ENCODE assay signal across 12 mouse cellular contexts in genomic region chr1:152414451-152414850, GRCm38 (mm10). TPM values are rescaled to one million over a fixed set of nuclear protein-coding genes. Genes with fewer than 3 reads are reported as not detected.
DNase-seq lines count a peak whose midpoint lies in the region; ATAC-seq and TF ChIP-seq lines count a peak whose summit lies in the region.
"Had no signal": no experiment of that assay in that cellular context is flagged by ENCODE, and none has a peak within 500 bp of the region (broad histone marks: within the 10 kb centered on the region; RNA-seq: fewer than 3 reads in every experiment).

No protein-coding gene starts in this region.

- no peak for TF ChIP-seq CTCF in stomach, postnatal 0 days (IDR thresholded peaks at IDR 0.05; ENCODE audit: low read depth)

- 69% methylated on average over 10 of the region's 10 CpGs for WGBS in forebrain, embryonic 14.5 days
- WGBS in forebrain, embryonic 11.5 days, result 85% methylated on average over 10 of the region's 10 CpGs
- 67% methylated on average over 10 of the region's 10 CpGs for WGBS in stomach, postnatal 0 days

- H3K27me3 ChIP-seq in forebrain, embryonic 14.5 days (replicated peaks; ENCODE audit: control insufficient read depth, insufficient read depth, low read length), result no peaks in the 10 kb centered on the region
- no peaks in the 10 kb centered on the region for H3K27me3 ChIP-seq in forebrain, embryonic 11.5 days (ENCODE audit: control insufficient read depth, insufficient read depth, low read length)
- H3K27me3 ChIP-seq in stomach, postnatal 0 days (ENCODE audit: control insufficient read depth, insufficient read depth, low read length), result no peaks in the 10 kb centered on the region
- H3K27me3 ChIP-seq: neural tube, embryonic 12.5 days had no signal

- DNase-seq in forebrain, embryonic 14.5 days (ENCODE audit: low spot score), result peak; percentile 43
- DNase-seq in forebrain, embryonic 11.5 days (ENCODE audit: low spot score), result no peak
- DNase-seq in Muller cell, postnatal 12 days (ENCODE audit: inconsistent ontology term), result peak; percentile 56
- DNase-seq in gastrocnemius, adult 8-10 months (ENCODE audit: low spot score in 2 of 2), result peak; percentile 31 to 66
- peak; percentile 64 to 65 for DNase-seq in layer of hippocampus, postnatal 10 days (ENCODE audit: low spot score in 2 of 2)
- DNase-seq in adrenal gland, postnatal 10 days, result no peak
- DNase-seq in stomach, postnatal 0 days (ENCODE audit: low spot score), result no peak
- no peak for DNase-seq in adrenal gland, adult 8-10 months
- DNase-seq: cerebellum, postnatal 36 days; kidney, adult 9 months had no signal

- no peak; the same call in 1 of the 2 replicates for ATAC-seq in forebrain, embryonic 14.5 days
- ATAC-seq in forebrain, embryonic 11.5 days (replicated peaks; ENCODE audit: low FRiP score), result no peak
- ATAC-seq in stomach, postnatal 0 days (ENCODE audit: low FRiP score, low TSS enrichment), result no peak

- no peak overlapping the region for H3K4me2 ChIP-seq in forebrain, embryonic 14.5 days (ENCODE audit: low read length)
- H3K4me2 ChIP-seq in forebrain, embryonic 11.5 days (ENCODE audit: low read depth, low read length, severe bottlenecking), result no peak overlapping the region
- H3K4me2 ChIP-seq in stomach, postnatal 0 days (replicated peaks; ENCODE audit: low read depth), result no peak overlapping the region
- H3K4me2 ChIP-seq: neural tube, embryonic 12.5 days had no signal

- H3K27ac ChIP-seq in forebrain, embryonic 14.5 days (ENCODE audit: low read depth, low read length), result no peak overlapping the region
- H3K27ac ChIP-seq in forebrain, embryonic 11.5 days (ENCODE audit: low read depth, low read length), result no peak overlapping the region
- H3K27ac ChIP-seq in stomach, postnatal 0 days (replicated peaks), result no peak overlapping the region
- H3K27ac ChIP-seq: macrophage; neural tube, embryonic 12.5 days had no signal

- no peaks in the 10 kb centered on the region; the same call in 1 of the 2 replicates for H3K4me1 ChIP-seq in forebrain, embryonic 14.5 days (ENCODE audit: control insufficient read depth, insufficient read depth, low read length)
- no peaks in the 10 kb centered on the region for H3K4me1 ChIP-seq in forebrain, embryonic 11.5 days (replicated peaks; ENCODE audit: control insufficient read depth, insufficient read depth, low read length)
- H3K4me1 ChIP-seq in stomach, postnatal 0 days (replicated peaks; ENCODE audit: control insufficient read depth, insufficient read depth), result no peaks in the 10 kb centered on the region
- H3K4me1 ChIP-seq: neural tube, embryonic 12.5 days had no signal

- TF ChIP-seq EP300 in stomach, postnatal 0 days (optimal IDR thresholded peaks at IDR 0.05), result no peak

- H3K4me3 ChIP-seq in forebrain, embryonic 14.5 days (ENCODE audit: low read depth, low read length), result no peak overlapping the region
- no peak overlapping the region for H3K4me3 ChIP-seq in forebrain, embryonic 11.5 days (ENCODE audit: low read depth, low read length)
- no peak overlapping the region for H3K4me3 ChIP-seq in stomach, postnatal 0 days (ENCODE audit: low read depth, low read length)
- H3K4me3 ChIP-seq: neural tube, embryonic 12.5 days had no signal

- H3K36me3 ChIP-seq in forebrain, embryonic 14.5 days (ENCODE audit: control insufficient read depth, insufficient read depth, low read length), result no peaks in the 10 kb centered on the region
- no peaks in the 10 kb centered on the region for H3K36me3 ChIP-seq in forebrain, embryonic 11.5 days (ENCODE audit: control insufficient read depth, insufficient read depth, low read length)
- no peaks in the 10 kb centered on the region for H3K36me3 ChIP-seq in stomach, postnatal 0 days (ENCODE audit: control insufficient read depth, insufficient read depth, low read length)
- H3K36me3 ChIP-seq: neural tube, embryonic 12.5 days had no signal

- no peak overlapping the region for H3K9ac ChIP-seq in forebrain, embryonic 14.5 days (ENCODE audit: low read length)
- H3K9ac ChIP-seq in forebrain, embryonic 11.5 days (ENCODE audit: low read length), result no peak overlapping the region
- no peak overlapping the region for H3K9ac ChIP-seq in stomach, postnatal 0 days (ENCODE audit: low read length)
- H3K9ac ChIP-seq: neural tube, embryonic 12.5 days had no signal

- H3K9me3 ChIP-seq in forebrain, embryonic 14.5 days (replicated peaks; ENCODE audit: control insufficient read depth, low read length), result no peaks in the 10 kb centered on the region
- H3K9me3 ChIP-seq in forebrain, embryonic 11.5 days (ENCODE audit: control insufficient read depth, low read length), result peaks cover 3% of the 10 kb centered on the region
- 0 out of 2 replicates have a peak, but pooled peaks cover 3% of the 10 kb centered on the region for H3K9me3 ChIP-seq in stomach, postnatal 0 days (ENCODE audit: control insufficient read depth, low read length)

RNA-seq across cellular contexts. Expression of gene Colgalt2, which starts 14.8 kb away (rescaled TPM):
- polyA plus RNA-seq in forebrain, embryonic 14.5 days (2014; fragmentation: Nextera tagmentation; extraction: Ambion mirVana), result 2.6 and 2.7 TPM in 2 replicates
- 2.1 and 2.2 TPM in 2 replicates for polyA plus RNA-seq in forebrain, embryonic 11.5 days (2014; fragmentation: Nextera tagmentation; extraction: Ambion mirVana)
- 1 to 10 TPM in 3 of 4 experiments, under 1 TPM in 1; 0.89 to 1.6 (median 1.2) TPM for total RNA-seq in gastrocnemius, adult 8-10 months (2022)
- total RNA-seq in layer of hippocampus, postnatal 10 days (2021), result 10 to 100 TPM in 1 of 2 experiments, 1 to 10 TPM in 1; 9.7 to 10.1 TPM
- total RNA-seq in adrenal gland, postnatal 10 days (2021), result 1 to 10 TPM; 2.6 to 3.2 TPM
- polyA plus RNA-seq in stomach, postnatal 0 days (2015; fragmentation: Nextera tagmentation; extraction: Ambion mirVana), result 0.47 and 0.50 TPM in 2 replicates
- total RNA-seq in adrenal gland, adult 8-10 months (2022), result 1 to 10 TPM; 2.8 to 4.5 (median 3.7) TPM
- polyA plus RNA-seq: macrophage had no signal

RNA-seq across cellular contexts. Expression of gene Tsen15, which starts 28.0 kb away (rescaled TPM):
- polyA plus RNA-seq in forebrain, embryonic 14.5 days (2014; fragmentation: Nextera tagmentation; extraction: Ambion mirVana), result 43.3 and 45.9 TPM in 2 replicates
- polyA plus RNA-seq in forebrain, embryonic 11.5 days (2014; fragmentation: Nextera tagmentation; extraction: Ambion mirVana), result 73.5 and 76.8 TPM in 2 replicates
- total RNA-seq in gastrocnemius, adult 8-10 months (2022), result 10 to 100 TPM; 13.0 to 16.2 (median 14.8) TPM
- 10 to 100 TPM; 26.0 to 28.9 TPM for total RNA-seq in layer of hippocampus, postnatal 10 days (2021)
- 10 to 100 TPM; 25.8 to 27.8 TPM for total RNA-seq in adrenal gland, postnatal 10 days (2021)
- 26.4 and 27.6 TPM in 2 replicates for polyA plus RNA-seq in stomach, postnatal 0 days (2015; fragmentation: Nextera tagmentation; extraction: Ambion mirVana)
- total RNA-seq in adrenal gland, adult 8-10 months (2022), result 10 to 100 TPM; 26.2 to 35.1 (median 29.9) TPM

Comparison
In these comparisons a context has a peak if more than half of its experiments do, and no peak if none do; other contexts are left out.
1. DNase-seq: peak in forebrain, embryonic 14.5 days (single experiment), Muller cell, postnatal 12 days (single experiment), gastrocnemius, adult 8-10 months (2 of 2) and layer of hippocampus, postnatal 10 days (2 of 2); none in forebrain, embryonic 11.5 days (single experiment), adrenal gland, postnatal 10 days (single experiment), stomach, postnatal 0 days (single experiment) and adrenal gland, adult 8-10 months (single experiment).